Mouse (Mus musculus): ENCODE measurements around the gene Mms19.

DNA sequence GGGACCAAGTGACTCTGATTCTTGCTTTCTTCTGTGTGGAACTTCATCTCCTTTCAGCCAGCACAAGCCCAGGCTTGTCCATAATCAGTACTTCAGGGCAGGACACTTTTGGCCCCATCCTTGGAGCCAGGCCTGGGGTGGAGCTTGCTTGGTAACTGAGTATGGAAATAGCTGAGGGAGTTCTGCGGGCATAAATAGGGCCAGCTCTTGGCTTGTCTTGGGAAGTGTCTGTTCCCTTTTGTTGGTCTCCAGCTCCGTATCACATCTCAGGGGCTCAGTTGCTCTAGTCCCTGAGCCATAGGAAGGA is 41.5 kb upstream of the Mms19 start:
- TF ChIP-seq POLR2A (IDR thresholded peaks at IDR 0.05; ENCODE audit: extremely low read depth, insufficient read depth, low read length) (no peak), CTCF (IDR thresholded peaks at IDR 0.05; ENCODE audit: low read depth, low read length) (no peak)
